In genomic region chr2:10351125-10351524, GRCm38 (mm10) we compare ENCODE assay signal across 28 mouse cellular contexts. TPM values are rescaled to one million over a fixed set of nuclear protein-coding genes. Genes with fewer than 3 reads are reported as not detected.
DNase-seq lines count a peak whose midpoint lies in the region.
"Had no signal": no experiment of that assay in that cellular context is flagged by ENCODE, and none has a peak within 500 bp of the region (broad histone marks: within the 10 kb centered on the region; RNA-seq: fewer than 3 reads in every experiment).

No protein-coding gene starts in this region.

- no peaks in the 10 kb centered on the region for H3K27me3 ChIP-seq in heart, embryonic 10.5 days (ENCODE audit: insufficient read depth, poor library complexity, severe bottlenecking)
- H3K27me3 ChIP-seq: hindbrain, embryonic 15.5 days had no signal

- H3K4me3 ChIP-seq in heart, embryonic 10.5 days, result no peak overlapping the region
- H3K4me3 ChIP-seq: embryonic facial prominence, embryonic 13.5 days; gastrocnemius, adult 2 months; hindbrain, embryonic 10.5 days; hindbrain, embryonic 15.5 days had no signal

- no peaks in the 10 kb centered on the region for H3K36me3 ChIP-seq in heart, embryonic 10.5 days
- H3K36me3 ChIP-seq: embryonic facial prominence, embryonic 13.5 days; G1E; hindbrain, embryonic 10.5 days; hindbrain, embryonic 15.5 days had no signal

- H3K4me1 ChIP-seq in heart, embryonic 10.5 days, result no peaks in the 10 kb centered on the region
- H3K4me1 ChIP-seq: embryonic facial prominence, embryonic 13.5 days; hindbrain, embryonic 15.5 days had no signal

- peak; percentile 27 for DNase-seq in adrenal gland, postnatal 14 days
- DNase-seq in adrenal gland, adult 8-10 months, result no peak
- peak; percentile 40 for DNase-seq in 416B (ENCODE audit: low read depth)
- peak; percentile 17 for DNase-seq in fibroblast of lung, adult 2 months (ENCODE audit: low read depth)
- no peak for DNase-seq in ovary, postnatal 10 days (ENCODE audit: low spot score)
- DNase-seq in embryo, embryonic 9.5 days (ENCODE audit: extremely low spot score), result no peak
- no peak for DNase-seq in heart, embryonic 10.5 days (ENCODE audit: low spot score)
- DNase-seq: cerebellum, adult 8-10 months; embryo, embryonic 11 days; gastrocnemius, adult 2 months; gastrocnemius, postnatal 36 days; heart, postnatal 14 days; kidney, adult 18-20 months; liver; lung, adult 2 months; lung, postnatal 10 days; midbrain, embryonic 14.5 days; retina, postnatal 1 day; right cerebral cortex, postnatal 14 days; thymus, adult 18-20 months; thymus, postnatal 36 days had no signal

- H3K9me3 ChIP-seq in heart, embryonic 10.5 days, result no peaks in the 10 kb centered on the region
- H3K9me3 ChIP-seq: embryonic facial prominence, embryonic 13.5 days; G1E; hindbrain, embryonic 10.5 days; hindbrain, embryonic 15.5 days had no signal

- 67% methylated on average over 1 of the region's 1 CpGs for WGBS in heart, embryonic 10.5 days

- H3K27ac ChIP-seq in heart, embryonic 10.5 days, result no peak overlapping the region
- H3K27ac ChIP-seq: embryonic facial prominence, embryonic 13.5 days; gastrocnemius, adult 2 months; hindbrain, embryonic 10.5 days; hindbrain, embryonic 15.5 days; liver, embryonic 14.5 days; macrophage had no signal

RNA-seq across cellular contexts. Expression of gene Sfmbt2, which starts 19.2 kb away (rescaled TPM):
- total RNA-seq in adrenal gland, postnatal 14 days (2021), result 1.3 and 1.6 TPM in 2 replicates
- total RNA-seq in adrenal gland, adult 8-10 months (2022), result 1 to 10 TPM in 1 of 4 experiments, under 1 TPM in 3; 0.58 to 1.1 (median 0.78) TPM
- 2.1 and 2.2 TPM in 2 replicates for polyA plus RNA-seq in heart, embryonic 10.5 days (2016; fragmentation: Nextera tagmentation; extraction: Ambion mirVana)
- total RNA-seq: monocyte, adult 5-6 weeks had no signal

Comparison
In these comparisons a context has a peak if more than half of its experiments do, and no peak if none do; other contexts are left out.
1. DNase-seq: peak in adrenal gland, postnatal 14 days (single experiment), 416B (single experiment) and fibroblast of lung, adult 2 months (single experiment); none in adrenal gland, adult 8-10 months (single experiment), ovary, postnatal 10 days (single experiment), embryo, embryonic 9.5 days (single experiment) and heart, embryonic 10.5 days (single experiment).